Mouse (Mus musculus) brain, embryonic 14.5 days (tissue): ENCODE measurements around the gene Pcbp3.
A peak's percentile ranks its signal among the peaks of the same experiment; 100 is the strongest.

Experiments used
- CTCF ChIP-seq: fragments of 200-500 bp; IDR thresholded peaks from 2 replicates; pipeline ENCODE4 v1.5.1; 2012; ENCODE audit warnings: inconsistent platforms, mild to moderate bottlenecking, moderate library complexity, borderline replicate concordance; ENCODE audit not compliant: insufficient read depth, insufficient read length; ENCODE audit errors: extremely low read depth
- POLR2A ChIP-seq: fragments of 200-500 bp; IDR thresholded peaks from 2 replicates; pipeline ENCODE4 v1.6.1; 2012; ENCODE audit warnings: mild to moderate bottlenecking, inconsistent platforms, borderline replicate concordance; ENCODE audit not compliant: poor library complexity, insufficient read depth, insufficient read length, severe bottlenecking; ENCODE audit errors: extremely low read depth

DNA sequence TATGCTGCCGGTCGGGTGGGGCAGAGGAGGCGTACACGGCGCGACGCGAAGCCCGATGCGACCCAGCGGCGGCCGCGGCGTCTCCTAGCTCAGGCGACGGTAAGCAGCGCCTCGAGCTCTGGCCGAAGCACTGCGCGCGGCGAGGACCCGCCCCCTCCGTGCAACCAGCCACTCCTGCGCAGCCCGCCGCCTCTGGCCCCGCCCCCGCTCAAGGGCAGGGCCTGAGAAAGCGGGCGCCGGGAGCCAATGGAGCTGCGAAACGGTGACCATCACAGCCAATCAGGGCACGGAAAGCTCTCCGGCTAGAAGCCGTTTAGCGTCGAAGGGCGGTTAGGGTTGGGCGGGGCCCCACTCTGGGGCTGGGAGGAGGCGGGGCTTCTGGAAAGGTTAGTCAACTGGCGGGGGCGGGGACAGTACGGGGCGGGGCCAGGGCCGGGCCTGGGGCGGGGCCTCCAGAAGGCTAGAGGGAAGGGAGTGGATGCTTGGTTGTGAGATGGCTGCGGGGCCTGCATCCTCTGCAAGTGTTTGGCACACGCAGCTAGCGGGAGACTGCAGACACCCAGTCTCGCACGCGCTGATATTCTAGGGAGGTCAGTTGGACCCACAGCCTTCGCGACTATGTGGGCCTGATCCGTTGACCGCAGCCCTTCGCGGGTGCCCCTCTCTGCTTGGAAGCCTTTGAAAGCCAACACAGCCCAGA, at the start of gene Pcbp3:
- TF ChIP-seq CTCF: no peak
- TF ChIP-seq POLR2A: peak; percentile 95
